Mouse (Mus musculus): ENCODE data around the gene Gm28048. TPM values are rescaled to one million over a fixed set of nuclear protein-coding genes. Genes with fewer than 3 reads are reported as not detected.

Gm28048 gene
- polyA plus RNA-seq, 2 experiments from 2014 or later: 32.8 to 42.2 TPM

- no peak for ATAC-seq
Measured at GRCm38 (mm10) chr11:22793176-22793880, 188.6 kb downstream of the Gm28048 start.

- no peak for ATAC-seq
Measured at GRCm38 (mm10) chr11:22792149-22792548, 189.7 kb downstream of the Gm28048 start.

- ATAC-seq: no peak
Measured at GRCm38 (mm10) chr11:22791726-22792125, 190.2 kb downstream of the Gm28048 start.

- no peak for ATAC-seq
Measured at GRCm38 (mm10) chr11:22787833-22788232, 194.1 kb downstream of the Gm28048 start.

Other genes with a start within 250 kb of the Gm28048 start
- 1 to 10 TPM; 4.7 to 9.8 TPM for gene B3gnt2, start 121.1 kb downstream of the Gm28048 start, polyA plus RNA-seq (2017; shearing (Covaris generic))
- gene Zrsr1, start 10.1 kb downstream of the Gm28048 start, polyA plus RNA-seq (2017; shearing (Covaris generic)): 1 to 10 TPM; 5.6 to 7.2 TPM
- gene Commd1, start 292 bp upstream of the Gm28048 start, polyA plus RNA-seq (2017; shearing (Covaris generic)): 100 to 1,000 TPM in 1 of 2 experiments, 10 to 100 TPM in 1; 95.9 to 117 TPM
- 100 to 1,000 TPM; 227 to 238 TPM for gene Cct4, start 8.4 kb upstream of the Gm28048 start, polyA plus RNA-seq (2017; shearing (Covaris generic))
- gene Fam161a, start 25.4 kb upstream of the Gm28048 start, polyA plus RNA-seq (2017; shearing (Covaris generic)): 1 to 10 TPM; 2.0 to 2.7 TPM

All from activated CD4-positive, CD25-positive, alpha-beta regulatory T cell, adult 4 months (primary cell).